Mouse (Mus musculus): Measurements from ENCODE around the gene Rbms3.

Gene Rbms3

DNA sequence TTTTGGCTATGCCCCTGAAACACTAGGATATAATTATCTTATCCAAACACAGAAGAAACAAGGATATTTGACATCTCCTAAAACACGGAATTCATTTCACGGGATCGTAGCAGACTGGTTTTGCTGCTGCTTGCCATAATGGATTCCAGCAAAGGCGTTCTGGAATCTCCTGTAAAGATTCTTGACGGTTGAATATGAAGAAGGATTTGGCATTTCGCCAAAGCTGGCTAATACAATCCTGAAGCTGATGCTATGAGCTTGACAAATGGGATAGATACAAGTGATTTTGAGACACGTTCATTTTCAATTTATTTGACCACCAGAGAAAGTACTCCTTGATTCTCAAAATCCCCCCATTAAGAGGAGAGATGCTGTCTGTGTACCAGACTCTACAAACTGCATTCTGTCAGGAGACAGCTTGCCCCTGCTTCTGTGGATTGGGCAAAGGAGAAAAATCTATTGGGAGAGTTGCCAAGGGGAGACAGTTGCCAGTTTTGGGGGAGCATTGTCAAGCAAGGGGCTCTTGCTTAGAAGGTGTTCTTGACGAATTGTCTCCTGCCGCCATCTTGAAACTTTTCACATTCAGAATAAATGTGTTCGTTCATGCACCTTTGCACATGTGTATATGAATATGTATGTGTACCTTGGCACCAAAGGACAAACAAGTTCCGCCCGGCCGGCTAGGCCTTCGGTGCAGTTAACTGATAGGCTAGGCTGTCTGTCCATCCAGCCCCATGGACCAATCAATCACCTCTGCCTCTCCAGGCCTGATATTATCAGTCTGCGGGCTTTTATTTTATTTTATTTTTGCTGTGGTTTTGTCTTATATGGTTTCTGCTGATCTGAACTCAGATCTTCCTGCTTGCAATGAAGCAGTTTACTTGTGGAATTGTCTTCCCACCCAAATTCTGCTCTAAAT lies 442.3 kb downstream of the Rbms3 start:
- no peak for DNase-seq (ENCODE audit: low spot score)

DNA sequence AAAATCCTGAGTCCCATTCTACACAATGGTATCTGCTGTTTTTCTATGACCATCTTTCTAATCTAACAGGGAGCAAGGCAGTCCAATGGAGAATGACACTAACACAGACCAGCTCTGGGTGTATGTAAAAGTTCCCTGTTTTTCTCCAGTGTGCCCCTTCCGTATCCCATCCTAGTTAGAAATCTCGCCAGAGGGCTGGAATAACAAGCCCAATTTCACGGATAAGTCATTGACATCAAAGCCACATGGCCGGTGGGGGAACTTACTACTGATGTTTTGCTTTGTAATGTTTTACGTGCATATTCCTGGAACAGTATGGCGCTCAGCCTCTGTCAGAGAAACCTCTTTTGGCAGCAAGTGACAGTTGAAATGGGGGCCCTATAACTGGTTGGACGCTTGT lies 449.1 kb downstream of the Rbms3 start:
- no peak for DNase-seq (ENCODE audit: low spot score)

DNA sequence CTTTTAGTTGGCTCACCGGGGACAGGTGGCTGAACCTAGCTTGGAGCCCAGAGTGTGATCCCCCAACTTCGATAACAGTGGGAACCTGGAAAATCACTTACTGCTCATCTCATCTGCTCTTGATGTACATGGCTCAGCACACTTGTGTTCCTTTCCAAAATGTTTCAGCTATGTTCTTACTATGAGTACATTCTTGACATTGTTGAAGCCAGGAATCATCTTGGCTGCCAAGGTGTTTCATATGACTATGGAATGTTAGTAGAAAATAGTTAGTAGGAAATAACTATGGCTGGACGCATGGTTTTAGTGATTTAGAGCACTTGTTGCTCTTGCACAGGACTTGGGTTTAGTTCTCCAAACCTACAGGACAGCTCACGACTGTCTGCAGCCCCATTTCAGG lies 451.3 kb downstream of the Rbms3 start:
- no peak for DNase-seq (ENCODE audit: low spot score)

DNA sequence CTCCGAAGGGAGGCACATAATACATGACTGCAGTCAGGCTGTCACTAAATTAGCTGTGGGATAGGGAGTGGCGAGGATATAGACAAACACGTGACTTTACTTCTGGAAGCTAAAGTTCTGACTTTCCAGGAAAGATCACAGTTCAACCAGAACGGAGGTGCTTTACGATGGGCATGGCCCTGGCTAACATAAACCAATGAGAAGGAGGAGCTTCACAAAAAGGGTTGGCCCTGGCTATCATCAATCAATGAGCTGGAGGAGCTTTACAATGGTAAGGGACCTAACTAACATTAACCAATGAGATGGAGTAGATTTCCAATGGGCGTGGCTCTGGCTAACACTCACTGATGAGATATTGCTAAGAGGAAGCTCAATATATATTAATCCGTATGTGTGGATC lies 457.2 kb downstream of the Rbms3 start:
- DNase-seq (ENCODE audit: low spot score) = no peak

DNA sequence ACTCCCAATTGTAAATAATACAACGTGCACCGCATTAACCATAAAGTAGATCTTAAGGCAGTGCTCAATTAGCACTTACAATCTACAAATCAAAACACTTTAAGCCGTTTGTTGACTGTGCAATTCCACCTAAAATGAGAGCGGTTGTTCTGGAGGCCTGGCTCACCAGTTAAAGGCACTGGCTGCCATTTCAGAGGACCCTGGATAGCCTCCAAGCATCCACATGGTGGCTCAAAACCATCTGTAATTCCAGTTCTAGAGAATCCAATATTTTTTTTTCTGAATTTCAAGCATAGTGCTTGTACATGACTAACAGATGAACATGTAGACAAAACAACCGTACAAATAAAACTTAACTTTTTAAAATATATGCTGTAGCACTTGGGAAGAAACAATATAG lies 460.5 kb downstream of the Rbms3 start:
- DNase-seq (ENCODE audit: low spot score) = no peak

DNA sequence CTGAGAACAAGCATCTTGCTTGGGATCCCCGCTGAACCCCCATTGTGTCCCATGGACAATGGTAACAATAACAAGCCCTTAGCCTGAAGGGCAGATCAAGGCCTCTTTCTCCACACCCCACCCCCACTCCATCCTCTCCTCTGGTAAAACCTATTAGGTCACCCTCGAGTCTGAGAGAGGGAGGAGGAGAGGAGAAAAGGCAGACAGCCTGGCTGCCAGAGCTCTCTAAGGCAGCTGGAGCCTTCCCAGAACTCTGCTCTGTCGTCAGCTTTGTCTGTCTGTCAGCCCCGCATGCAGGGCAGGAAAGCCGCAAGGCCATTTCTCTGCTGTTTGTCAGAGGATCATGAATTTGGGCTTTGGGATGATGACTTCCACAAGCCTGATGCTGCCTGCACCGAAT lies 466.6 kb downstream of the Rbms3 start:
- DNase-seq (ENCODE audit: low spot score) = peak; percentile 22

DNA sequence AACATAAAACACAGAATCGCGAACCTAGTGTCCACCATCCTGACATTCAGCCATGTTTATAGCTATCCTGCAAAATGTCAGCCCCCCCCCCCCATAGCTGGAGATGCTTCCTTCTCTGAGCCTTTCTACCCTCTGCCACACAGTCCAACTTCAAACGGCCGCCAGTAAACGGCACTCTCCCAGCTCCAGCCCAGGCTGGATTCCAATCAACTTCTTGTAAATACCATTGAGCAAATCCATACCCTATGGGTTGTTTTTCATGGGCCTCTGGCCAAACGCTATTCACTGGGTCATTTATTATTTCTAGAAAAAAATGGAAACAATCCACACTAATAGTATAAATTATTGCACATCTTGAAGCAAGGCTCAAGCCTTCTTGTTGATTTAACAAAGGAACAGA lies 468.6 kb downstream of the Rbms3 start:
- no peak for DNase-seq (ENCODE audit: low spot score)

DNA sequence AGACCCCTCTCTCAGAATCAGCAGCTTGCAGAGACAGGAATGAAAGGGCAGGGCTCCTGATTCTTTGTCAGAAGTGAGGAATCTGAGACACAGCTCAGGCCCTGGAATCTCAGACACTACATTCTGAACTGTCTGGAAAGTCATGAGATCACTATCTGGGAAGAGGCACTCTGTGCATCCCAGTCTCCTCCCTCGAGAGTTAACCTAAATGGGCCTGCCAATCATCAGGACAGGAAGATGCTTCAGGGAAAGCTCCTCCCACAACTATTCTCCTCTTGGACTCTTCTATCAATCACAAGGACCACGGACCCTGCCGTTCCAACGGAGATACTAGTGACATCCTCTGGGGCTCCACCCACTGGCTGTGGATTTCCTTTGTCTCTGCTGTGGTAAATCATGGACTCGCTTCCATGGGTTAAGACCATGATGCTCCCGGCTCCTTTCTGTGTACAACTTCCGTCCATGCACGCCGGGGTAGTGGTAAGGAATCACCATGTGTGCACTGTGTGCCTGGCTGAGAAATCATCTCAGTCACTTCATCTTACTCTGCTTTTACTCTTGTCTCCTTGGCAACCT lies 473.3 kb downstream of the Rbms3 start:
- no peak for DNase-seq (ENCODE audit: low spot score)

DNA sequence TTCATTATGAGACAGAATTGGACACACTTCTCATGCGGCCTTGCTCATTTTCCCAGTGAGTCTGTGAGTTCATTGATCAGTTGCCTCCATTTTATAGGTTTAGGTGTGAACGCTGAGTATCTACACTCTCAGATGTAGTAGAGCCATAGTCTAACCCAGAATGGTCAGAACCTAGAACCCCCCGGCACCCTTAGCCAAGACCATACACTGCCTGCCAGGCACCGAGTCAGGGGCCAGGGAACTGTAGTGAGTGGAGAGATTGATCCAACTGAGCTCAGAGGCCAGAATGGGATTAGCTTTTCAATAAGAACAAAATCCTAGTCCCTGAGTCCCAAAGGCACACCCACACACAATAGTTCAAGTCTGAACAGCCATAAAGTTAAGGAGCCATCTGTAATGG lies 475.1 kb downstream of the Rbms3 start:
- no peak for DNase-seq (ENCODE audit: low spot score)

DNA sequence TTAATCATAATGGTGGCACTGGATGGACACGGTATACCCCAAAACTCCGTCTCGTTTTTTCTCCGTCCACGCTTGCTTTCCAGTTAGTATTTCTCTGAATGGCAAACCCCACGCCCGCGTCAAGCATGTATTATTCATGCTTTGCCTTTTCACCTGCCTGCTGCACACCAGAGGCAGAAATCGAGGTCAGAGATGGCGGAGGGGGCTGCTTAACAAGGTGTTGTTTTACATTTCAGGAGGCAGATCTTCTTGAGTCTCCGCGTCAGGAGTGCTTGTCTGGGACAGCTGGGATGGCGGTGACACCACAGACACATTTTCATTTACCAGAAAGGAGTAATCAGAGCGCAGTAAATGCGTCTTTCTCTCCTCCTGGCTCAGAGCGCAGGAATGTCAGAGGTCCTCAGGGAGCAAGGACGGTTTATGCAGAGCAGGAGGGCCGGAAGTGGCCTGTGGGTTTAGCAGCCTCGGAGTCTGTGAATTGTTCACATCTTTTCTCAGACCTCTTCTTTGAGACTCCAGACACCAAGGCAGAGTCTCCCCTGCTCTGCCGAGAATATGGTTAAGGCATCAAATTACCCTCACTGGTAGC lies 475.9 kb downstream of the Rbms3 start:
- DNase-seq (ENCODE audit: low spot score) = no peak

DNA sequence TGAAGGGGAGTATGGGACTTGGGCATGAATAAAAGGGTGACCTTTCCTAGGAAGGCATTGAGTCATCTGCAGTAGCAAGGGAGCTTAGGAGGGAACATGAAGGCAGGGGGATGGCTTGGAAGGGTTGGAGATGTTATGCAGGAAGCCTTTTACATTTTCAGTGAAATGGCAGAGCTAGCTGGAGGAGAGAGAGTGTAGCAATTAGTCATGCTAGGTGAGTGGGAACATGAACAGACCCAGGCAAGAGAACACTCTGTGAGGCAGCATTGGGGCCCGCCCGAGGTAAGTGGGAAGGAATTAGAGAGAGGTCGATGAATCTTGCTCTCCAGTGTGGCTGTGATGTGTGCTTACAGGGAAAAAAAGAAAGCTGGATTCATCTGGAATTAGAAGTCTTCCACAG lies 477.8 kb downstream of the Rbms3 start:
- no peak for DNase-seq (ENCODE audit: low spot score)

DNA sequence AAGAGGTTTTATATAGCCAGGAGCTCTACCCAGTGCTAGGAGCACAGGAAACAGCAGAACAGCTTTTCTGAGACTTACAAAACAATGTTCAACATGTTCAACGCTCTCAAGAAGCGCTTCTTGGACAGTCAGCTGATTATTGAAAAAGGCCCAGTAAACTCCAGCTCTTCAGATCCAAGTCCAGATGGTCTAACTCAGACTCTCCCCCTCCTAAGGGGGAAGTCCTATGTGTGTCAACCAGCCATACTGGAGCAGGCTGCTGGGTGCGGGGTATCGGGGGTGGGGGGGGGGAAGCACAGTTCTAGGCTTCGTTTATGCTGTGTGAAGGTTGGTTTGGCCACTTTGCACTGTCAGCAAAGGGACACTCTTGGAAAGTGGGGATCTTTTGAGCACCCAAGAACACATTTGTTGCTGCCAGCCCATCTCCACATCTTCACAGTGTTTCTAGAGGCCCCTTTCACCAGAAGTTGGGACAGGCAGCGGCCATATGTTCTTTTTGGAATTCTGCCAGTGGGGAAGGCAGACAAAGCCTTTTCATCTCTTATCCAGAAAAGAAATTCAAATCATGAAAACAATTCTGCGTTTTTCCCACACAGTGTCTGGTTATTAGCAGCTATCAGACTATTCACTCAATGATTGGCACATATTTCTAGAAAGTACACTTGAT lies 485.5 kb downstream of the Rbms3 start:
- DNase-seq (ENCODE audit: low spot score) = no peak

DNA sequence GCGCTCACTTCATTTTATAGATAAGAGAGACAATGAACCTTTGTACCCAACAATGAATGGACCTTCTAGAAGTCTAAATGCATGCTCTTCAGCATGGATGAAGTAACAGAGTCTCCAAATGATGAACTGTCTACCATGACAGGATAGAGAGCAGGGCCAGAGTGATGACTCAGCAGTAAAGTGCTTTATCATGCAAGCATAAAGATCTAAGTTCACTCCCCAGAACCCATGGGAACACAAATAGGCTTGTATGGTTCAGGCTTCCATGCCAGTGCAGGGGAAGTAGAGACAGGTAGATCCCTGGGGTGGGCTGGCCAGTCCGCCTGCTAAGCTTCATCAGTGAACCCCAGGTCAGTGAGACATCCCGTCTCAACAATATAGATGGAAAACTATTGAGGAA lies 489.7 kb downstream of the Rbms3 start:
- no peak for DNase-seq (ENCODE audit: low spot score)

DNA sequence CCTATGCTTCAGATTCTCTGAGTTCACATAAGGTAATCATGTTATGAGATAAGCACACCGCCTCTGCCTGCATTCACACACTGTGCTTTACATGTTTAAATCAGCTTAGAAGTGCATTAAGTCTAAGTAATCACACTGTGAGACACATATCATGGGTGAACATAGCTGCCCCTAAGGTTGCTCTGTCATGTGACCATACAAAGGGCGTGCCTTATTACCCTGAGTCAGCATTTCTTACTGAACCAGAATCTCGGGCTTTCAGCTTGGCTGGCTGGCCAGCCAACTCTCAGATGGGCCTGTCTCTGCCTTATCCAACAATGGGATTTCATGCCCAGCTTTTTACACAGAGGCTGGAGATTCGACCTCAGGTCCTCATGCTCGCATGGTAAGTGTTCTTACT lies 493.3 kb downstream of the Rbms3 start:
- no peak for DNase-seq (ENCODE audit: low spot score)

DNA sequence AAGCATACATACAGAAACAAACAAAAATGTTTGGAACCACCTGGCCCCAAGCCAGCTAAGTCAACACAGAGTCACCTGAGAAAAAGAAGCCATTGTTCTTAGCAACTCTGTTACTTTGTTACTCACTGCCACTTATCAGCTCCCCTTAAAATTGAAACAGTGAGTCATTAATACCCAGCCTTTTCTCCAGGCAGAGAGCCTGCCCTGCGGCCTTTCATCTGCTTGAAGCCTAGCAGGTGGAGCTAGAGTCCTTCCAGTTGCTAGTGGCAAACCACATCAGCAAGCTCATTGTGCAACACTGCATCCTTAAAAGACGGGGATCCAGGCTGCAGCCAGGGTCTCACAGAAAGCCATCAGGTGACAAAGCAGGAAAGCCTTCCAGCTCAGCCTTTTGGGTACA lies 495.7 kb downstream of the Rbms3 start:
- peak; percentile 38 for DNase-seq (ENCODE audit: low spot score)

DNA sequence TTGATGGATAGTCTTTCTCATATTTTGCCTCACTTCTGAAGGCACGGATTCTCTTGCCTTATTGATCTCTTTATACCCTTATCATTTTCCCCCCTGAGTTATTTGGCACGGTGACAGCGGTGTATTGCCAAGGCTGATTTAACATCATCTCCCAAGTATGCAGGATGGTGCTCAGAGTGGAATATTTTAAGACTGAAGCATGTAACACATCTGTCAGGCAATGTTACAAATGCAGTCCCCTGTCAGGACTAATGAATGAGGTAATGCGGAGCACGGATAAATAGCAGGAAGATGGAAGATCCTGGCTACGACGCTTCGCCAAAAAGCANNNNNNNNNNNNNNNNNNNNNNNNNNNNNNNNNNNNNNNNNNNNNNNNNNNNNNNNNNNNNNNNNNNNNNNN lies 502.9 kb downstream of the Rbms3 start:
- DNase-seq (ENCODE audit: low spot score) = no peak

DNA sequence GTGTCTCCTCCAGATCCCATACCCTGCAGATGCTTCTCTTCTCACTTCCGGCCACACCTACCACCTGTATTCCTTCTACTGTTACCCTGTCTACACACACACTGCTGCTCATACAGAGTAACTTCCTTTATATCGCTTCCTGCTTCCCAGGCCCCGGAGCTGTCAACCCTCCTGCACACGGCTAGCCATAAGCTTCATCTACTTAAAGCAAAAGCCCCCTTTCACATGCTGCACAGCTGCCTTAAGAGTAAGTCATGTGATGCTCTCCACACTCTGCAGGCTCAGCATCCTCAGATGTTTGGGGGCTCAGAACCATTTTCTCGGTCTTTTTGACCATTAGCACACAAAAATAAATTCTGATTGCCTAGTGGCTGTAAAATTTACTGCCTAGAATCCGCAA lies 503.9 kb downstream of the Rbms3 start:
- no peak for DNase-seq (ENCODE audit: low spot score)

DNA sequence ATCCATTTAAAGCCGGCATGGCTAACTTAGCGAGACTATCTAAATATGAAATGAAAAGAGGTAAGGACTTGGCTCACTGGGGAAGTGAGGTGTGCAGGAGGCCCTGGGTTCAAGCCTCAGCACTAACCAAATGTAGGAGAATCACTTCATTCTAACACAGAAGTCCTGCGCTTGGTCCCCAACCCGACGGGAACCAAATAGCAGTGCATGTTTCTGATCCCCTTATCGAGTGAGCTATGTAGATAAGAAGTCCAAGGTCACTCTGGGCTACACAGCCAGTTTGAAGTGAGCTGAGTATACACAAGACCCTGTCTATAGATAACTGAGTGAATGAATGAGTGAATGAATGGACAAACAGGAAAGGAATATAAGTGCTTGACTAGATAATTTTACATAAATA lies 508.1 kb downstream of the Rbms3 start:
- DNase-seq (ENCODE audit: low spot score) = no peak

DNA sequence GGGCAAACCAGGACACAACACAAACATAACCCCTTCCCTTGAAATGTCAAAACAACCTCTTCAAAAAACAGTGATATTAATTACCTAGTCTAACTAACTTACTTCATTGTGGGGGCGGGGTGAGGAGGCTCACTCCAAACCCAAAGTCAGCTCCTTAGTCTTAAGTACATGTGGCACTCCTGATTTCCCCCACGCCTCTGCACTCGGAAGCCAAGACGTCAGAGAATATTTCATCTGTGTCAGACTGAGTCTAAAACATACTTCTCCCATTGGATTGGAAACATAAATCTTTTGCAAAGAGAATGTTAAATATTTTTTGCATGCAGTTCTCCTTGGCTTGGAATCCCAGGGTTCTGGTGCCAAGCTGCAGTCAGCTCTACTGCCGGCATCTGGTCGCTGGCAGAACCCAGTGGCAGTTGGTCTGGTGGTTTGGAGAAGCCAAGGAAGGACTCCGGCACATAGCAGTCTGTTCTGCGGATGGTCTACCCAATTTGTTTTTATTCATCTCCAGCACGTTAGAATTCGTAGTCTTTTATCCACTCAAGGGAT lies 512.5 kb downstream of the Rbms3 start:
- DNase-seq (ENCODE audit: low spot score) = no peak

DNA sequence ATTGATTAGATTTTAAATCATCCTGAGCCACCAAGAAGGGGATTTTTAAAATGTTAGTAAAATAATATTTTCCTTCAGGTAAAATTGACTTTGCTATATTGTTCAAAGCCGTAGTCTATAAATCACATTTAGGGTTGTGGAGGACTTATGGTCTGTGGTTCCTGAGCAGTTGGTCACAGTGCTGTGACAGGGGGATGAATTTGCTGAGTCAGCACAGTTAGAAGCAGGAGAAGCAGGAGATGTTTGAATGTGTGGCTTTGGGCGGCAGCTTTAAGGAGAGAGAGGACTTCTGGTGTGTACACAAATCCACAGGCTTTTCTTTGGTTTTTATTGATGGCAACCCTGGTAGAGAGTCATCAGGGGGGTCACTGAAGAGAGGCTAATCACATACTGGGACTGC lies 514.1 kb downstream of the Rbms3 start:
- DNase-seq (ENCODE audit: low spot score) = no peak

DNA sequence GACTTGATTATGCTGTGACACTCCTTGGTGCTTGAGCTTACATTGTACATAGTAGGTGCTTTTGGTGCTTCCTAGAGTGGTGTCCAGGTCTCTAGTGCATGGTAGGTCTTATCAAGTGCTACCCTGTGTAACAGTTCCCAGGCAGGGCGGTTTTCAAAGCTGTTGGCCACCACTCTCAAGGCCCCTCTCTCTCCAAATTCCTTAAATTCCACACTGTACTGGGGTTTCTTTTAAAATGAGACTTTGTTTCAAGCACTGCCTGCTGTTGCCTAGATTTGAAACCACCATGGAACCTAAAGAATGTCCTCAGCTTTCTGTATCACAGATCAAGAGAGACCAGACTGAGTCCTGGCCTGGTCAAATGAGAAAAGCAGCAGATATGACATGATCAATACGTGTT lies 516.1 kb downstream of the Rbms3 start:
- no peak for DNase-seq (ENCODE audit: low spot score)

DNA sequence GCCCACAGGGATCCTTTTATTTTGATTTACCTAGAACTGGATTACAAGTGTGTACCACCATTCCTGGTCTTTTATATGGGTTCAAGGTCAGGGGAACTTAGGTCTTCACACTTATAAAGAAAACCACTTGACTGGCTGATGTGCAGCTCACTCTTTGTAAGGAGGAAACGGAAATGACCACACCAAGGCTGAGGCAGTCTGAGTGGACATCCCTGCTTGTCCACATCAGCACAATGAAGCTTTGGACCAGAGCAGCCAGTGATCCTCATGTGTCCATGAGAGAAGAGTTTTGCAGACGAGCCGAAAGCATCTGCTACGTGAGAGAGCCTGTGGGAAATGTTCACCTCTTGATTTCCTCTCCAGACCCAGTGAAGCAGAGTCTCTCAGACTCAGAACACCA lies 521.8 kb downstream of the Rbms3 start:
- no peak for DNase-seq (ENCODE audit: low spot score)

Measured in urinary bladder, postnatal 14 days (tissue).